Mouse (Mus musculus) Patski (cell line): ENCODE measurements around the gene Cd2. TPM values are rescaled to one million over a fixed set of nuclear protein-coding genes. Genes with fewer than 3 reads are reported as not detected.
A peak's percentile ranks its signal among the peaks of the same experiment; 100 is the strongest.

Source experiments
- ATAC-seq: fragments of 100-300 bp; one replicate; pipeline ENCODE4 v1.8.0; 2021
- CTCF ChIA-PET: fragments of 350-600 bp; sonication (Branson Sonifier 250); formaldehyde crosslinking; loops from one replicate; lab custom pipeline; 2022; ENCODE audit warnings: inconsistent platforms; lab: Charles Lee
- POLR2A ChIA-PET: fragments of 350-600 bp; sonication (Branson Sonifier 250); formaldehyde crosslinking; loops from one replicate; lab custom pipeline; 2022; ENCODE audit warnings: antibody characterized with exemption, inconsistent platforms; lab: Charles Lee
- DNase-seq: peaks from one replicate; pipeline ENCODE4 v3.0.0-alpha.2; 2011; ENCODE audit warnings: low read depth, low spot score
- H3K27me3 ChIP-seq: fragments of 371-371 bp; one replicate; pipeline ENCODE4 v1.5.1; 2021
- CTCF ChIP-seq: fragments of 100-300 bp; IDR thresholded peaks from one replicate; pipeline ENCODE4 v1.5.1; 2021
- in situ Hi-C: fragments of 300-500 bp; cut with MboI; formaldehyde crosslinking; loops from 3 replicates; pipeline ENCODE4 v1.11.1; 2018; ENCODE audit warnings: low pct_unique_long_range_greater_than_20kb, mixed read lengths
- polyA plus RNA-seq: library from polyadenylated mRNA; unstranded; gene quantifications from one replicate; pipeline ENCODE4 v1.2.3, GENCODE M21; 2021

Gene Cd2
- polyA plus RNA-seq, 1 experiment from 2014 or later, result not detected

DNA sequence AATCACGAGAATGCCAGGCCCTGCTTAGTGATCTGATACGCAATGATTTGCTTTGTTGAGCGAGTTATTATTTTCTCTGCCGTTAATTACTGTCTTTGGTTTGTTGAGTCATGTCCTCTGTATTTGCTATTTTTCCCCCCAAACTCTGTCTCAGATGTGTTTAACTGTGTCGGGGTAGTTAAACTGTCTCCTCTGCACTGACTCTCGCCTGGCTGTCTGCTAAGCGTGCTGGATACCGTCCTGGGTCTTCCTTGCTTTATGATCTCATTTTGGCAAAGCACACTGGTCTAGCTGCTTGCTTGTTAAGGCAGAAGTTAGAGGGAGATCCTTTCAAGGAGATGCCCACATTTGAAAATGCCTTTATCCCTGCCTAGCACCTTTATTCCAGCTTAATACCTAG lies 31.6 kb downstream of the Cd2 start:
- ChIA-PET CTCF (no interaction called here), POLR2A (no interaction called here)
- in situ Hi-C loops, result no loop called here
- TF ChIP-seq CTCF, result no peak
- peaks cover 9% of the 10 kb centered on the region for H3K27me3 ChIP-seq
- no peak for DNase-seq
- no peak for ATAC-seq

DNA sequence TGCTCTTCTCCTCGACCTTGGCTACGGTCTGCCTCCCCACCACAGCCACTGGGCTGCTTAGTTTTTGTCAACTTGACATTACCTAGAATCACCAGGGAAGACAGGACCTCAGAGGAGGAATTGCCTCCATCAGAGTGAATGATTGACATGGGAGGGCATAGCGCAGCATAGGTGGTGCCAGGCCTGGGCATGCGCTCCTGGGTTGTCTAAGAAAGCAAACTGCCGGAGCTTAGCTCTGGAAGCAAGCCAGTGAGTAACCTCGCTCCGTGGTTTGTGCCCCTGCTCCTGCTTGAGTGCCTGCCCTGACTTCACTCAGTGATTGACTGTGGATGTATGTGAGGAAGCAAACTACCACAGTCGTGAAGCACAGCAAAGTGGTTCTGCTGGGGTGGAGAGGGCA lies 35.6 kb downstream of the Cd2 start:
- no peak for TF ChIP-seq CTCF
- H3K27me3 ChIP-seq, result no peaks in the 10 kb centered on the region
- CTCF ChIA-PET, result no interaction called here
- in situ Hi-C loops, result no loop called here
- POLR2A ChIA-PET, result no interaction called here
- DNase-seq (no peak), ATAC-seq (no peak)

DNA sequence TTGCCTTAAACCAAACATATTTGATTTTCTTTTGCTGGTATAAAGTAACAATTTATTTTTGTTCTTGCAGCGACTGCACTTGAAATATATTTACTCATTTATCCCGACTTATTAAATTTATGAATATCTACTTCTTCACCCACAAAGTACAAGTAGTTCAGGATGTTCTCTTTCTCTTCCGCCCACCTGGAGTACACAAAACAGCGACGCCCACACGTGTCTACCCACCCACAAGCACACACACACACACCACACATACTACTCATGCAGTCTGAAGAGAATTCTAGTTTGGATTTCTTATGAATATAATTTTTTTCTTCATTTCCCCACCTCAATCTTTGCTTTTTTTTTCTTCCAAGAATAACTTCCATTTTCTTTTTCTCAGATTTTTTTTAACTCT lies 37.9 kb downstream of the Cd2 start:
- no peak for TF ChIP-seq CTCF
- POLR2A ChIA-PET, result interaction anchor here (0.6 kb wide), 1 partner anchor 9 kb away, joined by 3 read pairs; no protein-coding TSS in a partner anchor
- in situ Hi-C loops, result no loop called here
- H3K27me3 ChIP-seq, result no peaks in the 10 kb centered on the region
- DNase-seq (no peak), ATAC-seq (no peak)
- CTCF ChIA-PET, result no interaction called here

DNA sequence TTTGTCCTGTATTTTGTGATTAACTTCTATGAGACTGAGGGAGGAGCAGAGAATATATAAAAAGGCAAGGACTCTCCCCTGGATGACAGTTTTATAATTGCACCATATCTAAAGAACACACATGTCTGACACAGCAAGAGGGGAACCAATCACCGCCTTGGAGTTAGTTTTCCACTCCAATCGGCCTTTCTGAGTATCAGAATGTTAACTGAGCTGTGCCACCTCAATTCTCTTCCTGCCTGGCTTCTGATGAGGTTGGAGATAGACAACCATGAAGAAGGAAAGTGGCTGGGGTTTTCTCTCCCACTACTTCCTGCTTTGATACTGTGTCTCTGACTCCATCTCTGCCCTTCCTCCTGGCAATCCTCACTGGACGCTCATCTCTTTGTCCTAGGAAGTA lies 42.5 kb downstream of the Cd2 start:
- in situ Hi-C loops, result no loop called here
- DNase-seq, result no peak
- ChIA-PET CTCF (no interaction called here), POLR2A (no interaction called here)
- TF ChIP-seq CTCF, result no peak
- ATAC-seq, result no peak
- no peaks in the 10 kb centered on the region for H3K27me3 ChIP-seq

DNA sequence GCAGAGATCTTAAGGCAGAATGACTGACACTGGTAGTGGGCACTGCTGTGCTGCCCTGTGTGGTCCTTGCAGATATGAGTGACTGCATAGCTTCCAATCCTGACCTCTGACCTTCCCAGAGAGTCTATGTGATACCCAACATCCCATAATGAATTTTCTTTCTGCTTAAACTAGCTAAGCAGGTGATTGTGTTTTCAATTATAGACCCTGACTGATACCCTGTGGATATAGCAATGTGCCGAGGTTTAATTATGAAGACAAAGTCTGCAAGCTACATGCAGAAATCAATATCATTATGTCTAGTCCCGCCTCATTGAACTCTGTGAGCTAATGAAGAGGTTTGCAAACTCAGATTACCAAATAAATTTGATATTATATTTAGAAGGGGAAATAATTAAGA lies 44.7 kb downstream of the Cd2 start:
- no peak for TF ChIP-seq CTCF
- DNase-seq (no peak), ATAC-seq (no peak)
- CTCF ChIA-PET, result no interaction called here
- POLR2A ChIA-PET, result interaction anchor here (0.5 kb wide), 1 partner anchor 238 kb away, joined by 3 read pairs; no protein-coding TSS in a partner anchor
- no peaks in the 10 kb centered on the region for H3K27me3 ChIP-seq
- in situ Hi-C loops, result no loop called here

- ChIA-PET POLR2A (interaction anchor here (0.7 to 0.8 kb wide), 2 partner anchors 68 to 660 kb away, joined by 3 read pairs; no protein-coding TSS in a partner anchor), CTCF (no interaction called here)
- H3K27me3 ChIP-seq, result no peaks in the 10 kb centered on the region
- in situ Hi-C loops, result no loop called here
- no peak for TF ChIP-seq CTCF
- DNase-seq (no peak), ATAC-seq (no peak)
Observed at GRCm38 (mm10) chr3:101241866-101242265, 45.9 kb downstream of the Cd2 start.

DNA sequence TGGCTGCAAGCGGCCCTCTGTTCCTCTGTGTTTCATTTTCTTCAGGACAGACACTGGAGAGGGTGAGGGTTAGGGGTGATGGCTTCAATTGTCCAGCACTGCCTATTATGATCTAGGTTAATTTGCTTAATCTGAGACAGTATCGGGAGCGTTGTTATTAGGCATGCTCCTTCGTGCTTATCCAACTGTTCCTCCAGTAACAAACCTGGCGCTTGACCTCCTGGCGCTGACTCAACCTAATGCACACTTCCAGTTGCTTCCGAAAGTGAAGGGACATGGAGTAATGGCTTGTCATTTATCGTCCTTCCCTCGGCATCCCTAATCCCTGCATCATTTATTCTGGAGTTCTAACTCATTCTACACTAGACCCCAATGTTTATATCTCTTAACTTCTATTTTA lies 46.9 kb downstream of the Cd2 start:
- ATAC-seq, result no peak
- ChIA-PET CTCF (no interaction called here), POLR2A (no interaction called here)
- no peaks in the 10 kb centered on the region for H3K27me3 ChIP-seq
- no peak for TF ChIP-seq CTCF
- in situ Hi-C loops, result no loop called here
- no peak for DNase-seq

GRCm38 (mm10) chr3:101239236-101239635 lies 48.5 kb downstream of the Cd2 start:
- no peaks in the 10 kb centered on the region for H3K27me3 ChIP-seq
- DNase-seq (no peak), ATAC-seq (no peak)
- in situ Hi-C loops, result no loop called here
- TF ChIP-seq CTCF, result no peak
- CTCF ChIA-PET, result interaction anchor here (1.6 kb wide), 1 partner anchor 9 kb away, joined by 4 read pairs; no protein-coding TSS in a partner anchor
- POLR2A ChIA-PET, result no interaction called here

- CTCF ChIA-PET, result interaction anchor here (1.6 kb wide), 1 partner anchor 10 kb away, joined by 4 read pairs; no protein-coding TSS in a partner anchor
Observed at GRCm38 (mm10) chr3:101238695-101239094, 49.0 kb downstream of the Cd2 start.

DNA sequence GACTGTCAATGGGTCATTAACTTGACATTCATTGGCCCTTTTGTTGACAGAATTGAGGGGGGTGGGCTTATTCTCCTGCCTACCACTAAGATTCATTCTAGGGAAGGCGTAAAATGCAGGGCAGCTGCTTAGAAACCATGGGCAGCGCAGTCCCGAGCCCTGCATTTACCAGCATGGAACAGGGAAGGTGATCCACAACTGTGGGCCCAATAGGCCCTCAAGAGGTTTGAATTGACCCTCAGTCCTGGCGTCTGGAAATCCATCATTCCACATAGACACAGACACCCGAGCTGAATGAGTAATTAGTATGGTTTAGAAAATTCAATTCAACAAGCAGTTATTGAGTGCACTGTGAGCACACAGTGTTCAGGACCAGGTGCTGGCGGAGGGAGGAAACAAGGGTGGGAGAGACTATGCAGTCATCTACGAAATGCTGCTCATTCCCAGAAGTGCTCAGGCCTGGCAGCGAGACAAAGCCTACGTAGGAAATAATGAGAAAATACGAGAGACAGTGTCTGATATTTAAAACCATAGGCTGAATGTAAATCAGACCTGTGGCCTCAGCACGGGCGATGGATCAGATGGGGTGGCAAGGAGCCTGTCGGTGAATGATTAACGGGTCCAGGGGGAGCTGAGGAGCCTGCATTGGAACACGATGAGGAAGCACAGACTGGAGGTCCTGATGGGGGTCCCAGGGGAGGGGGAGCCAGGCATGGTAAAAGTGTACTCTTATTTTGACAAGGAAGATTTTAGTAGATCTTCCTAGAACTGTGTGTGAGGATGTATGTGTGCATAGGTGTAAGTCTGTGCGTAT lies 50.5 kb downstream of the Cd2 start:
- no peaks in the 10 kb centered on the region for H3K27me3 ChIP-seq
- no peak for DNase-seq
- ATAC-seq, result no peak
- CTCF ChIA-PET, result interaction anchor here (1.2 kb wide), 1 partner anchor 23 kb away, joined by 3 read pairs; no protein-coding TSS in a partner anchor
- no peak for TF ChIP-seq CTCF
- POLR2A ChIA-PET, result no interaction called here
- in situ Hi-C loops, result no loop called here

More at GRCm38 (mm10) chr3:101238695-101239094, 49.0 kb downstream of the Cd2 start:
- POLR2A ChIA-PET, result no interaction called here
- ATAC-seq (no peak), DNase-seq (no peak)
- no peak for TF ChIP-seq CTCF
- in situ Hi-C loops, result no loop called here
- H3K27me3 ChIP-seq, result no peaks in the 10 kb centered on the region

GRCm38 (mm10) chr3:101236261-101236660 lies 51.5 kb downstream of the Cd2 start:
- TF ChIP-seq CTCF, result no peak
- in situ Hi-C loops, result no loop called here
- DNase-seq (peak; percentile 24), ATAC-seq (peak; percentile 34)
- ChIA-PET CTCF (interaction anchor here (1.2 to 1.7 kb wide), 4 partner anchors 9 to 24 kb away, joined by 3 to 4 read pairs (median 4); no protein-coding TSS in a partner anchor), POLR2A (no interaction called here)
- H3K27me3 ChIP-seq, result no peaks in the 10 kb centered on the region
